Mouse (Mus musculus): ENCODE measurements around the gene Doxl2.

GRCm38 (mm10) chr6:49022384-49022783, 47.6 kb downstream of the Doxl2 start:
- no peak for TF ChIP-seq CTCF (IDR thresholded peaks at IDR 0.05; ENCODE audit: low read depth, low read length)
- TF ChIP-seq POLR2A (IDR thresholded peaks at IDR 0.05; ENCODE audit: borderline replicate concordance, low read depth, low read length), result no peak

Data from bone marrow macrophage, adult 2 months (primary cell).